Mouse (Mus musculus): Measurements from ENCODE around the gene Olfr1424.
"Not testable (repeated sequence)": the region's sequence is repeated elsewhere in the genome, so short reads cannot be mapped to it uniquely, and the experiment has no call there.

Gene Olfr1424

DNA sequence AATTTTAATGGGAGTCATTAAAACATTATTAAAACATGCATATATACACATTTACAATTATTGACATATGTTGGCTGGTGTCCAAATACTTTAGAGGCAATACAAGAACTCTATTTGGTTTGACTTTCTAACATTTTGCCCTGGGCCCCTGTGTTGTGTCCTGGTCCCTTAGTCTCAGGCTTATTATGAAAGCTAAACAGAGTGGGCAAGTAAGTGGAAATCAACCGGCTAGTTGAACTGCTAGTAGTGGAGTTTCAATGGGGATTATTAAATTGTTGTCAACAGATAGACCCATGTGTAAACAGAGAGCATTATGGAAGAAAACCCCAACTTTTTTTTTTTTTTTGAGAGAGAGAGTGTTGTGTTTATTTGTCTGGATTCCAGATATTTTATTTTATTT is at the start of gene Olfr1424:
Gene Olfr1424 (minus strand): TSS at position 101 of the 400 bp plus-strand sequence.
- not testable (repeated sequence) for DNase-seq

DNA sequence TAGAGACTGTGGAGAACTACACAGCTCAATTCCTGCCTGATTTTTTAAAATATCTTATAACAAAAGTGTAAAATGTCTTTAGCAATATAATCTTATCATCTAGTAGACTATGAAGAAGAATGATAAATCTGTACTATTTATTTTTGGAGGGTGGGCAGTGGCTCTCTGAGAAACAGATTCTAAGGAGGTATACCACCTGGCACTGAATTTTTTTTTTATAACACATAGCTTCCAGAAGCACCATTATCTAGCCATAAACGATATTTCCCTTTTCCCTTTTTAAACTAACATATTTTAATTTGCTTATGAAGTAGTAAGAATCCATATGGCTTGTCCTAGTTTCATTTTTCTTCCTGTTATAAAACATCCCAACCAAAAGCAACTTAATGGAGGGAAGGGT is 42.1 kb upstream of the Olfr1424 start:
- no peak for DNase-seq

DNA sequence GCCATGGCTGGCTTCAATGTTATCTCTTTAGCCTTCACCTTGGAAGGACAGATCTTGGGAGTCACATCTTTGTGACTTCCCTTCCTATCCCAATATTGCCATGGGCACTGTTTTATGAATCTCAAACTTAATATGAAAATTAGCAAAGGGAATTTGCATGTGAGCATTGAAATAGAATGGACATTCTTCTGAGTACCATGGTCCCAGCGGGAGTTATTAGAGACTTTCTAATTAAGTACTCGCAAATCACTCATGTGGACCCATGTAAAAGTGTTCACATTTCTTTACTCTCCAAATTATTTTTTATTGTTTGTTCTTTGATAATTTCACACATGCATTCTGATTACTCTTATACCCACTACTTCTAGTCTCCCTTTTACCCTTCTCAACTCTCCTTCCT is 40.8 kb upstream of the Olfr1424 start, which contains the start of gene Olfr1427:
Gene Olfr1427 (minus strand): TSS at position 101 of the 400 bp plus-strand sequence.
- no peak for DNase-seq

DNA sequence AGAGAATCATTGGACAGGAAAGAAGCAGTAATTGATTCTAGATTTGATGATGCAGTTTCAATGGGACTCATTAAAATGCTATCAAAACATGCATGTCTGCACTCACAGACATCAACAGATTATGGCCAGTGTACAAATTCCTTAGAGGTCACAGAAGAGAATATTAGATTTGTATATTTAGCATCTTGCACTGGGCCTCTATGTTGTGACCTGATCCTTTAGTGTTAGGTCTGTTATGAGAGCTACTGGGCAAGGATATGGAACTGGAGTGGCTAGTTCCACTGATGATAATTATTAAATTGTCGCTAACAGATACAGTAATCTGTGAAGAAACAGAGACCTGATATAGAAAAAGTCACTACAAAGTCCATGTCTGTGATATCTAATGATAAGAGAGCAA is 29.4 kb upstream of the Olfr1424 start, which contains the start of gene Olfr1426:
Gene Olfr1426 (minus strand): TSS at position 101 of the 400 bp plus-strand sequence.
- DNase-seq: no peak

DNA sequence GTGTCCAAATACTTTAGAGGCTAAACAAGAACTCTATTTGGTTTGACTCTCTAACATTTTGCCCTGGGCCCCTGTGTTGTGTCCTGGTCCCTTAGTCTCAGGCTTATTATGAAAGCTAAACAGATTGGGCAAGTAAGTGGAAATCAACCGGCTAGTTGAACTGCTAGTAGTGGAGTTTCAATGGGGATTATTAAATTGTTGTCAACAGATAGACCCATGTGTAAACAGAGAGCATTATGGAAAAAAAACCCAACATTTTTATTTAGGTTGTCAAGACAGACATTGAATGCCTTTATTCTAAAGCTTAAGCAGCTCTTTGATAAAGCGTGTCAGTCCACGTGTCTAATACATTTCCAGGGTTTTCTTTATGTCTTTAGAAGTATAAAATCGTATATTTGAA is 15.1 kb upstream of the Olfr1424 start, which contains the start of gene Olfr1425:
Gene Olfr1425 (minus strand): TSS at position 101 of the 400 bp plus-strand sequence.
- DNase-seq: not testable (repeated sequence)

DNA sequence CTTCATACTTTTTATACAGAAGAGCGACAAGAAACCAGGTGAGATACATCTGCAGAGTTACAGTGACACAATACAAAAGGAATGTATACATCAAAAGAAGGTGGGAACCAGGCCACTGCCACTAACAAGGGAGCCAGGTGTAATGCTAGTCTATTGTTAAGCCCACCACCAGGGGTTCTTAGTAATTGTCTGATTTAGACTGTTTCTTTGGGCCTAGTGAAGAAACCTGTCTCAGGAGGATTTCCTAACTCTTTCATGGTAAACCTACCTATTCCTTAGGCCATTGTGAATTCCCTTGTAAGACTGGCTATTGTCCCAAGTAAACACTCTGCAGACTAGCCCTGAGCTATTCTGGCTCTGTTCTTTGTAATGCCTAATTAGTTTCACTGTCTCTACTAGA is 7.1 kb upstream of the Olfr1424 start:
- not testable (repeated sequence) for DNase-seq

DNA sequence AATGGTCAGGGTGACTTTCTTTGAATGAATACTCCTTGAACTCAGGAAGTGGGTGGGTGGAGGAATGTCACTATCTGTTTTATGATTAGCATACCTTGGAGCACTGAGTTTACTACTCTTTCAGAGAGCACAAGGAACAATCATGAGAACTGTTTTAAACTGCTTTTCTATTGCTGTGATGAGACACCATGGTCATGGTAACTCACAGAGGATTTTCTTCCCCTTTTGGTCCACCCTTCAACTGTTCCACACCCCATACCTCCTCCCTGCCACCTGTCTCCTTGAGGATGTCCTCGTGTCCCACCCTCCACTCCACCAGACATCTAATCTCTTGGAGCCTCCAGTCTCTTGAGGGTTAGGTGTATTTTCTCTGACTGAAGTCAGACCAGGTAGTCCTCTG is 5.3 kb upstream of the Olfr1424 start:
- DNase-seq: not testable (repeated sequence)

DNA sequence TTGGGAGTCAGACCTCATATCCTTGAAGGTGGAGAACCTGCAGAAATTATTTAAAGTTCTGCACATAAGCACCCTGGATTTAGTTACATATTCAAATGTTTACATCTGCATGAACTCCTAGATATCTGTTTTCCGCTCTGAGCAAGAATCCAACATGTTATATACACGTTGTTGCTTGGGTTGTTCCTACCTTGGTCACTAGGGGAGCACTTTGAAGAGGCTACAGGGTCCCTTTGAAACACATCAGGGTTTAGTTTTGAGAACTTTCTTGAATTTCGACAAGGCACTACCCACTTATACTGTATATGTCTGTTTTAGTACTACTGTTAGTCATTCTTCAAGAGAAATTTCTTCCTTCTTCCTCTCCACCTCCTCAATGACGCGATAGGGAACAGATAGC is 19.3 kb downstream of the Olfr1424 start:
- no peak for DNase-seq

DNA sequence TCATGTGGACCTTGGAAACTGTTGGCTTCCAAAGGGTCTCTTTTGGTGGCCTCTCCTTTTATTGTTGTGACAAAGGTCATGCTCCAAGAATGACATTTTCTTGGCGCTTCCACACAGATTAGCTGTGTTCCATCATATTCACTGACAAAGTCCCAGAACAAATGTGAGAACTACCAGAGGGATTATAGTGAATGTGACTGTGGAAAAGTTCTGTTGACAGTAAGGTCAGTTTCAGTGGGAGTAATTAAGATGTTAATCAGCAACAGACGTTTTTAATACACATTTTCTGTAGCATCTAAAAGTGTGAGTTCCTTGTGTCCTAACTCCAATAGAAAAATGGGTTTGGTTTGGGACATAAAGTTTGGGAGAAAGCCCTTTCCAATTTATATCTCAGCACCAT is 21.3 kb downstream of the Olfr1424 start, which contains the start of gene Olfr1423:
Gene Olfr1423 (minus strand): TSS at position 101 of the 400 bp plus-strand sequence.
- no peak for DNase-seq

DNA sequence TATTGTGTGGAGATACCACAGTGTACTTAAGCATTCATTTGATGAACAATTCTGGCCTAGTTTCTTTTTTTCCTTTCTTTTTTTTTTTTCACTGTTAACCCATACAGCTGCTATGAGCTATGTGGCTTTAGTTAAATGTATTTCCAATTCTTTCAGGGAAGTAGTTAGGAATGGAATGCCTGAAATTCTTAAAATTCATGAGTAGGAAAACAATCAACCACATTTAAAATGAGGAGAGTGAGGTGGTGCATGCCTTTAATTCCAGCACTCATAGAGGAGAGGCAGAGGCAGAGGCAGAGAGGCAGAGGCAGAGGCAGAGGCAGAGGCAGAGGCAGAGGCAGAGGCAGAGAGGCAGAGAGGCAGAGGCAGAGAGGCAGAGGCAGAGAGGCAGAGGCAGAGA is 24.8 kb downstream of the Olfr1424 start:
- no peak for DNase-seq

DNA sequence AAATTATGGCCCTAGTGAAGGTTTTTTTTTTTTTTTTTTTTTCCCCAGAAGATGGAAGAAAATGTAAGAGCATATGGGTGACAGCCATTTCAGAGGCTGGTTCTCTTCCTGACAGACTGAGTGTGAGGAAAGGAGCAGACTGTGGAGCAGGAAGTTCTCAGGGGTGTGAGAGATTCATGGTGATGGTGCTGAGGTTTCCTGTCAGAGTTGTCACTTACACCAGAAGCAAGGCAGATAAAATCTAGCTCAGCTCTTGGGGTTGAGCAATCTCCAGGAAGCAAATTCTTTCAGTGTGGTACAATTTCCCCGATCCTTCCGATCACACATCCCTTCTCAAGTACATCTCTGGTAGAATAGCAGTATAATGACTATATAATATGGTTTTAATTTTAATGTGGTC is 35.9 kb downstream of the Olfr1424 start:
- no peak for DNase-seq

DNA sequence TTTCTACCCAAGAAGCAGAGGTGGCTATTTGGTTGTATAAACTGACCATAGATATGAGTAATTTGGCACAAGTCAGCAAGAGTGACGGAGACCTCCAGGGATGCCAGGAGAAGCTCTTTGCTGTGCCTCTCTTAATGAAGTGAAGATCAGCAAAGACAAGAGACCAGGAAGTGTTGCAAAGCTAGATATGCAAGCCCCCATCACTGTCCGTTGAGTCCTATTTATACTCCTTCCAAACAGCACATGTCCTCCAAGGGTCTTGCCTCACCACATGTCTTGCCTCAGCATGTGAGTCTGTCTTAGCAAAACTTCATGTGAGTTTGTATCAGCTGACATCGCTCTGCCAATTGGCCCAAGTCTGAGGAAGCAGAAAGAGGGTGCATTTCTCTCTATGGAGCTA is 37.1 kb downstream of the Olfr1424 start:
- DNase-seq: peak; percentile 9 to 23

DNA sequence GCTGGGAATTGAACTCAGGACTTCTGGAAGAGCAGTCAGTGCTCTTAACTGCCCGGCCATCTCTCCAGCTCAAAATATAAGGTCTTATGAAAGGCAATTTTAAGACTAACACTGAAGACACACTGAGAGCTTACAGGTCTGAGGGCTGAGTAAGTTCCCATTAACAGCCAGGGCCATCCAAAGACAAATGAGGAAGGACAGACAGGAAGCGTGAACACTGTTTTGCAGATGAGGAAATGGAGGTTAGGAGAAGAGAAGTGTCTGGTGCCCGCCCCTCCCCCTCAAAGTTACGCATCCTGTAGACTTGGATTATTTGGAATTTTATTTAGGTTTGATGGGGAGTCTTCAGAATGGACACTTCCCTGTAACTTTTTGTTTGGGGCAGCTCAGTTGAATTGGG is 38.3 kb downstream of the Olfr1424 start:
- peak in 1 of 2 experiments; percentile 21 for DNase-seq

DNA sequence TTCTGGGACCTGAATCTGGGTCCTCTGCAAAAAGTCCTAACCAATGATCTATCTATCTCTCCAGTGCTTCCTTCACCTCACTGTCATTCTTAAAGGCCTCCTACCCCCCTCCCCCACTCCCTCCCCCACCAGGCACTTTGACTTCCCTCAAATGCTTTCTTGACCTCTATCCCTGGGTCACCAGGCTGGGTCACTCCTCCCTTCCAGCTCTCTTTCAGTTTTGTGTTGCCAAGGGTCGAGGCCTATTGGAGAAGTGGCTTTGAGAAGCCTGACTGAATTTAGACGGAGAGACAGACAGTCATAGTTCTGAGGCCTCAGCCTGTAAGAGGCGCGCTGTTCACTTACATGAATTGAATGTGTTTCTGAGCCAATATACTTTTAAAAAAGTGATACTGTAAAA is 46.3 kb downstream of the Olfr1424 start:
- DNase-seq: no peak

DNA sequence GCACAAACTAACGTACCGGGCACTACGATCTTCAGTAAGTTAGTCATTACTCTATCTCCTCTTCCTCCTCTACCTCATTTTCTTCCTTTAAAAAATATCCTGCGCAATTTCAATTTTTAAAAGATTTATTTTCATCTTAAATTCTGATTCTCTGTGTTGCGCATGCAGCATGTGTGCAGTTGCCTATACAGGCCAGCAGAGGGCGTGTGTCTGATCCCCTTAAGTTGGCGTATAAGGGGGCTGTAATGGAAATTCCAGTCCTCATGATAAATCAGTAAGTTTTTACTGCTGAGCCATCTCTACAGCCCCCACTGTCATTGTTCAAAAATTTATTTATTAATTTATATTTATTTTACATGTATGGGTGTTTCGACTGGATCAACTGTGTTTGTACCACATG is 46.8 kb downstream of the Olfr1424 start:
- no peak for DNase-seq

DNA sequence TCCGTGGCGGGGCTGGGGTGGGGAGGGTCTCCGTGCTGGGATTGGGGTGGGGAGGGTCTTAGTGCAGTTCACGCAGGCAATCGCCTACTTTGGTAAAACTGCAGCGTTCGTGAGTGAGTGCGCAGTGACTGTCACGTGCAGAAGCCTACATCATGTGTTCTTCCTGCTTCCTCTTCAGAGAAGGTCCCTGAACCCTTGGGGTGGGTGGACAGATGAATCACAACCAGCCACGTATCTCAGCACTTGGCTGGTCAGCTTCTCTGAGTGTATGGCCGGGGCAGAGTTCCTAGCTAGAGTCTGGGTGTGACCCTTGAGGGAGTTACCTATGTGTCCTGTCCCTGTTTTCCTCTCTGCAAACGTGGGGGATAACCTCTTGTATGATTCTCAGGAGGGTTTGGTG is 49.3 kb downstream of the Olfr1424 start:
- DNase-seq: peak; percentile 61 to 62

DNA sequence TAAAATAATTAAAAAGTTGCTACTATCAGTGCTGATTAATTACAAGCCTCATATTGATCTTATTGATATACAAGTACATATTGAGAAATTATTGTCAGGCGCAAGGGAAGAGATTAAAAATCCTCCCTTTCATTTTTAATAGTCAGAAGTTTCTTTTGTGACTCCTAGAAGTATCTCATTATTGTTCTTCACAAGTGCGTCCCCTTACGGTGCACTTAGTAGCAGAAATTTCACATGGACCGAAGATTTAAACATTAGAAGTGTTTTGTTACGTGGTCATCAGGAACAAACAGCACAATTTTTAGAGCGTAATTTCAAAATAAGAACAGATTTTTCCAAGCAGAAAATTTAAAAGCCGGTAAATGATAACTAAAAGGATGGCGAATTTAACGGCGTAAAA is 49.9 kb downstream of the Olfr1424 start:
- DNase-seq: no peak

DNA sequence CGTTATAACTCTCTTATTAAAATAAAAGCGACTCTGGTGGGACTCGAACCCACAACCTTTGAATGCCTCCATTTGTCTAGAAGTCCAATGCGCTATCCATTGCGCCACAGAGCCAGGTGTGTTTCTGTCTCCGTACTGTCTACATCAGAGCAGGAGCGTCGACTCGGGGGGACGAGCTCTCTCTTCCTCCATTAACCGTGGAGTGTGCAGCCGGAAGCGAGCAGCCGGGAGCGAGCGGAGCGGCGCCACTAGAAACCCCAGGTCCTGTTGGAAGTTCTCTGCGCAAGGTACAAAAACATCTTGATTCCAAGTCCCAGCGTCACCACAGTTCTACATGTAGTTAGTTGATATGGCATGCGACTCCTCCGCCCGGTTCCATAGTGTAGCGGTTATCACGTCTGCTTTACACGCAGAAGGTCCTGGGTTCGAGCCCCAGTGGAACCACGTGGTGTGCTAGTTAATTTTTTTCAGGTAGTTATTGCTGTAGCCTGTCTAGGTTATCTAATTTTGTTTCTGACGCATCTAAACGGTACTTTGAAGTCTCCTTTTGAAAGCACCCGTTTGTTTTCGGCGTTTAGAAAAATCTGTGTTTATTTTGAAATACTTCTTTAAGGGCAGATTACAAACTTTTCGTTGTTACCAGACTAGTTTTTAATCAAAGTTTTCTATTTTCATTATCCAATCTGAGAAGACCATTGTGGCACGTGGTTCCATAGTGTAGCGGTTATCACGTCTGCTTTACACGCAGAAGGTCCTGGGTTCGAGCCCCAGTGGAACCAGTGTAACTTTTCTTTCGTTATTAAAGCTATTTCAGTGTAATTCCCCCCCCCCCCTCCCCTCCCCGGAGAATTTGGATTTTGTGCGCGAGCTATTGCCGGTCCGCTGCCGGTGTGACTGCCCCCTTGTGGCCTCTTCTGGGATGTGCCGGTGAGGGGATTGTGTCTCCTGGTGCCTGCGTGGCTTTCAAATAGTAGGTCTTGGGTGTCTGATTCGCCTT is 50.6 kb downstream of the Olfr1424 start:
- peak; percentile 88 to 92 for DNase-seq

DNA sequence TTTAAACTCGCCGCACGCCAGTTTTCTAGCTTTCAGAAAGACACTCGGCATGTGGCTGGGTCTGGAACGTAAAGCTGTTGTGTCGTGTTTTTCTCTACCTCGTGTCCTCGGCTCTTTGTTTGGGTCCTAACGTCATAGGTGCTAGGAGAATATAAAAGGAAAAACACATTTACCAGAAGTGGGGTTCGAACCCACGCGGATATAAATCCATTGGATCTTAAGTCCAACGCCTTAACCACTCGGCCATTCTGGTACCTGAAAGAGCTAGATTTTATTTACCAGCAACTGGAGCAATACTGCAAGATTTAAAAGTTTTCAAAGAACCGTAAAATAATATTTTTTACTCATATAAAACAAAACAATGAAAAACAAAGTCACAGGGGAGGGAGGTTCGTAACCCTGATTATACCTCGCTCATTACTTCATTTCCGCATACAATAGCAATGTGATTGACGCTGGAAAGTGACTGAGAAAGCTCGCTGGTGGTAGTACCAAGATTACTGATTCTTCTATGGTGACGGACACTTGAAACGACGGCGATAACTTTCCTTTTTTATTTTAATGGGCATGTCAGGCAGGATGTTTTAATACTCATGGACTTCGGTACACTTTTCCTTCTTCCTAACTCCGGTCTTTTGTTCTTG is 51.4 kb downstream of the Olfr1424 start:
- DNase-seq: peak; percentile 41 to 80

DNA sequence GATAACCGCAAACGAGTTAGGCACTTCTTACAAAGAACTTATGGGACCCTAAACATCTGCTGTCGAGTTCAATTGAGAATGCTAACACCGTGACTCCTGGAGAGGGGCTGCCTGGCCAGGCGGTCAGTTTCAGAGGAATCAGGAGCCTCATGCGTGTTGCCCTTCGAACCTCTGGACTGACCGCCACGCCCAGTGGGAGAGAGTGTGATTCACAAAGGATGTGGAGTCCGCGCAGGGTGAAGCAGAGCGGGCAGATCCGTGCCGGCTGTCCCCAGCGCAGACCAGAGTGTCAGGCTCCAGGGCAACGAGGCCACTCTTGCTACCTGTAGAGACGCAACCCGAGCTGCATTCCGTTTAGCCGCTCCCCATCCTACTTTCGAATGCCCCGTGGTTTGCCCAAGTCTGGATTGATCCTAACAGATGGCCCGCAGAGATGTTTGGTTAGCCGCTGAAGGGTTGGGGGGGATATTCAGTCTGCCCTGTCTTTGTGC is 52.2 kb downstream of the Olfr1424 start:
- peak; percentile 73 to 75 for DNase-seq

DNA sequence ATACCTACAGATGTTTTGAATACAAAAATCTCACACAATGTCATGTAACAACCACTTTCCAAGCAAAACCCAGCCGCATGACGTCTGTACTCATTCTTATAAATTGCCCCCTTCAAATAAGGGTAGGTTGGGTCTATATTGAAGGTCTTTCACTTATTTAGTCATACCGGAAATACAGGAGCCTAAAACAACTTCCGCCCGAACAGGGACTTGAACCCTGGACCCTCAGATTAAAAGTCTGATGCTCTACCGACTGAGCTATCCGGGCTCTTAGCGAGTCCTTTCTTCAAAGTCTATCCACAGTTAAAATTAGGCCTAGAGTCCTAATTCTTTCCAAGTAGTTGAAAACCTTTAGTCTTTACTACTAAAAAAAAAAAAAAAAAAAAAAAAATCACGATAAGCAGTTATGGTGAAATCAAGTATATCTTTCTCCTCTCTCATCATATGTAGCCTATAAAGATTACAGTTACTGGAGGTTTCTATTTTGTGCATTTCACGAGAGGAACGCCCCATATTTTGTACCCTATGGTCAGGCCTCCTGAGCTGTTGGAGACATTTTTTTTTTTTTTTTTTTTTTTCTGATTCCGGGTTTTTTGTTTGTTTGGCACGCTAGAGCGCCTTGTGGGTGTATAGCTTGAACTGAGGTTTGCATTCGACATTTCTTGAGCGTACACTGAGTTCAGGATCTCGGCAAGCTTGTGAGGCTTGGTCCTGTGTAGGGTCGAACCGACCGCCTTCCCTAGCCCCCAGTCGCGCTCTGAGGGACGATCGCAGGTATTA is 52.8 kb downstream of the Olfr1424 start:
- peak; percentile 58 to 79 for DNase-seq

All from lung, postnatal 4 days (tissue).